Mouse (Mus musculus) heart, embryonic 14.5 days (tissue): Measurements from ENCODE around the gene Rasgrf1. TPM values are rescaled to one million over a fixed set of nuclear protein-coding genes. Genes with fewer than 3 reads are reported as not detected.

Experiments used
- ATAC-seq: fragments of 200-750 bp; cut with Nextera tagmentation; 2 replicates; pipeline ENCODE4 v1.8.0; 2017; ENCODE audit warnings: low read depth, moderate TSS enrichment; ENCODE audit not compliant: insufficient number of reproducible peaks, insufficient read depth, low FRiP score
- H3K27ac ChIP-seq, 2 experiments: fragments of 200-500 bp in 1 of 2; fragments of 300-500 bp in 1 of 2; sonication (generic) in 1 of 2; replicated peaks in 1 of 2; 2 replicates each; pipeline ENCODE4 v1.5.1; 2012 to 2014; ENCODE audit warnings: low read depth in 2 of 2, low read length in 2 of 2, control low read depth in 1 of 2, mild to moderate bottlenecking in 1 of 2, mixed read lengths in 1 of 2; ENCODE audit not compliant: control insufficient read depth in 1 of 2, insufficient read depth in 1 of 2
- H3K27me3 ChIP-seq: fragments of 300-500 bp; sonication (generic); 2 replicates; pipeline ENCODE4 v1.6.1; 2014; ENCODE audit warnings: mild to moderate bottlenecking, low read length, control low read depth; ENCODE audit not compliant: control insufficient read depth, insufficient read depth
- H3K36me3 ChIP-seq: fragments of 300-500 bp; sonication (generic); 2 replicates; pipeline ENCODE4 v1.6.1; 2014; ENCODE audit warnings: mild to moderate bottlenecking, control low read depth, low read length, mixed read lengths; ENCODE audit not compliant: control insufficient read depth, insufficient read depth
- H3K4me1 ChIP-seq, 2 experiments: fragments of 200-500 bp in 1 of 2; fragments of 300-500 bp in 1 of 2; sonication (generic) in 1 of 2; 2 replicates each; pipeline ENCODE4 v1.6.1; 2012 to 2014; ENCODE audit warnings: low read length in 2 of 2, control low read depth in 1 of 2, mixed read lengths in 1 of 2; ENCODE audit not compliant: control insufficient read depth in 2 of 2, insufficient read depth in 2 of 2
- H3K4me2 ChIP-seq: fragments of 300-500 bp; sonication (generic); 2 replicates; pipeline ENCODE4 v1.6.1; 2014; ENCODE audit warnings: mild to moderate bottlenecking, low read length
- H3K4me3 ChIP-seq, 2 experiments: fragments of 200-500 bp in 1 of 2; fragments of 300-500 bp in 1 of 2; sonication (generic) in 1 of 2; 2 replicates each; pipeline ENCODE4 v1.5.1; 2012 to 2014; ENCODE audit warnings: low read length in 2 of 2, mild to moderate bottlenecking in 2 of 2, control low read depth in 1 of 2, low read depth in 1 of 2, moderate library complexity in 1 of 2; ENCODE audit not compliant: control insufficient read depth in 1 of 2, insufficient read depth in 1 of 2
- H3K9ac ChIP-seq: fragments of 300-500 bp; sonication (generic); 2 replicates; pipeline ENCODE4 v1.6.1; 2014; ENCODE audit warnings: mild to moderate bottlenecking, low read length
- H3K9me3 ChIP-seq: fragments of 300-500 bp; sonication (generic); 2 replicates; pipeline ENCODE4 v1.6.1; 2016; ENCODE audit warnings: low read length, control low read depth; ENCODE audit not compliant: control insufficient read depth
- WGBS: fragments of 180-500 bp; shearing (Covaris S2); extraction: QIAGEN DNeasy Blood & Tissue Kit; methylation state at CpG from one replicate; pipeline ENCODE4 v1.1.7; 2014; 5-methylcytosine and 5-hydroxymethylcytosine counted together
- polyA plus RNA-seq: library from polyadenylated mRNA; unstranded; fragments of >200 nt; fragmentation: Nextera tagmentation; extraction: Ambion mirVana; gene quantifications from 2 replicates; pipeline ENCODE4 v1.2.1, GENCODE M21; 2014

Rasgrf1 gene
- polyA plus RNA-seq, 1 experiment from 2014 or later = 0.11 TPM

GRCm38 (mm10) chr9:89908601-89909000, 1.1 kb upstream of the Rasgrf1 start:
- WGBS = under 1% methylated on average over 33 of the region's 33 CpGs
- Histone ChIP-seq H3K4me3 (peak overlapping the region; percentile 44 to 46), H3K27ac (no peak overlapping the region), H3K4me2 (peak overlapping the region; percentile 95), H3K9me3 (no peaks in the 10 kb centered on the region), H3K36me3 (no peaks in the 10 kb centered on the region), H3K27me3 (peaks cover 79% of the 10 kb centered on the region), H3K9ac (no peak overlapping the region; the same call in 1 of the 2 replicates), H3K4me1 (peaks cover 4 to 16% of the 10 kb centered on the region in 2 experiments; a peak in 3 of 4 replicates)
- ATAC-seq = no peak

- H3K4me3 ChIP-seq = peak overlapping the region; percentile 44 to 46
- 1% methylated on average over 26 of the region's 26 CpGs for WGBS
- H3K4me1 ChIP-seq = peaks cover 4 to 16% of the 10 kb centered on the region in 2 experiments; a peak in 3 of 4 replicates
- H3K36me3 ChIP-seq = no peaks in the 10 kb centered on the region
- ATAC-seq = no peak
- no peak overlapping the region for H3K9ac ChIP-seq
- H3K27me3 ChIP-seq = peaks cover 83% of the 10 kb centered on the region
- peak overlapping the region; percentile 95 for H3K4me2 ChIP-seq
- no peak overlapping the region for H3K27ac ChIP-seq
- H3K9me3 ChIP-seq = no peaks in the 10 kb centered on the region
These were observed 298 bp downstream of the Rasgrf1 start for GRCm38 (mm10) chr9:89910011-89910400.

- Histone ChIP-seq H3K27me3 (peaks cover 80% of the 10 kb centered on the region), H3K4me3 (peak overlapping the region in 1 of 2 experiments; percentile 46; a peak in 2 of 4 replicates), H3K9me3 (no peaks in the 10 kb centered on the region), H3K27ac (no peak overlapping the region), H3K36me3 (no peaks in the 10 kb centered on the region), H3K4me2 (peak overlapping the region; percentile 95), H3K4me1 (peaks cover 4 to 16% of the 10 kb centered on the region in 2 experiments; a peak in 3 of 4 replicates), H3K9ac (peak overlapping the region; percentile 21; the same call in 1 of the 2 replicates)
- ATAC-seq = no peak
- 3% methylated on average over 34 of the region's 34 CpGs for WGBS
These were observed 1.2 kb downstream of the Rasgrf1 start for GRCm38 (mm10) chr9:89910741-89911444.

- H3K4me3 ChIP-seq = no peak overlapping the region
- ATAC-seq = no peak
- H3K36me3 ChIP-seq = no peaks in the 10 kb centered on the region
- no peak overlapping the region for H3K27ac ChIP-seq
- WGBS = 69% methylated on average over 5 of the region's 5 CpGs
- H3K9ac ChIP-seq = no peak overlapping the region
- peaks cover 70% of the 10 kb centered on the region for H3K27me3 ChIP-seq
- no peak overlapping the region for H3K4me2 ChIP-seq
- H3K9me3 ChIP-seq = no peaks in the 10 kb centered on the region
- H3K4me1 ChIP-seq = peaks cover 4 to 16% of the 10 kb centered on the region in 2 experiments; a peak in 3 of 4 replicates
These were observed 2.3 kb downstream of the Rasgrf1 start for GRCm38 (mm10) chr9:89911891-89912549.

GRCm38 (mm10) chr9:89913135-89913534, 3.4 kb downstream of the Rasgrf1 start:
- H3K4me2 ChIP-seq = no peak overlapping the region
- no peak overlapping the region for H3K9ac ChIP-seq
- H3K4me1 ChIP-seq = peaks cover 4 to 16% of the 10 kb centered on the region in 2 experiments; a peak in 3 of 4 replicates
- no peak for ATAC-seq
- peaks cover 59% of the 10 kb centered on the region for H3K27me3 ChIP-seq
- no peaks in the 10 kb centered on the region for H3K9me3 ChIP-seq
- no peaks in the 10 kb centered on the region for H3K36me3 ChIP-seq
- H3K4me3 ChIP-seq = no peak overlapping the region
- 34% methylated on average over 4 of the region's 4 CpGs for WGBS
- H3K27ac ChIP-seq = no peak overlapping the region

- H3K9me3 ChIP-seq = no peaks in the 10 kb centered on the region
- 83% methylated on average over 7 of the region's 7 CpGs for WGBS
- no peak overlapping the region for H3K27ac ChIP-seq
- no peak overlapping the region for H3K9ac ChIP-seq
- H3K27me3 ChIP-seq = peaks cover 26% of the 10 kb centered on the region
- no peak overlapping the region for H3K4me2 ChIP-seq
- H3K4me1 ChIP-seq = no peaks in the 10 kb centered on the region
- no peak overlapping the region for H3K4me3 ChIP-seq
- ATAC-seq = no peak
- H3K36me3 ChIP-seq = no peaks in the 10 kb centered on the region
These were observed 6.8 kb downstream of the Rasgrf1 start for GRCm38 (mm10) chr9:89916471-89916870.

- Histone ChIP-seq H3K4me1 (no peaks in the 10 kb centered on the region), H3K4me3 (no peak overlapping the region), H3K27me3 (peaks cover 16% of the 10 kb centered on the region), H3K9ac (no peak overlapping the region), H3K27ac (no peak overlapping the region), H3K4me2 (no peak overlapping the region), H3K36me3 (no peaks in the 10 kb centered on the region), H3K9me3 (no peaks in the 10 kb centered on the region)
- no peak for ATAC-seq
- 85% methylated on average over 1 of the region's 1 CpGs for WGBS
These were observed 7.7 kb downstream of the Rasgrf1 start for GRCm38 (mm10) chr9:89917431-89917830.
